Mouse (Mus musculus) MEL (cell line): ENCODE results near the gene Lrrc18.

Source experiments
- CTCF ChIP-seq, 3 experiments: IDR thresholded peaks in 2 of 3; conservative IDR thresholded peaks in 1 of 3; 2 replicates each; pipeline ENCODE4 v1.5.1; 2011 to 2012; ENCODE audit warnings: low read length in 3 of 3, low read depth in 2 of 3, mild to moderate bottlenecking in 2 of 3, improper control_type of control experiment in 1 of 3, inconsistent platforms in 1 of 3, mixed read lengths in 1 of 3, moderate library complexity in 1 of 3; ENCODE audit not compliant: control insufficient read depth in 1 of 3, insufficient read depth in 1 of 3, poor library complexity in 1 of 3, severe bottlenecking in 1 of 3
- EP300 ChIP-seq, 2 experiments: IDR thresholded peaks; 2 replicates each; pipeline ENCODE4 v1.6.1; 2011; ENCODE audit warnings: improper control_type of control experiment in 2 of 2, low read length in 2 of 2, low read depth in 1 of 2, mild to moderate bottlenecking in 1 of 2
- MEF2A ChIP-seq: IDR thresholded peaks from 2 replicates; pipeline ENCODE4 v1.6.1; 2014; ENCODE audit warnings: low read depth, mild to moderate bottlenecking, inconsistent platforms, low read length, improper control_type of control experiment; ENCODE audit not compliant: poor library complexity, insufficient replicate concordance, severe bottlenecking; ENCODE audit errors: extremely low read depth
- TBP ChIP-seq: IDR thresholded peaks from 2 replicates; pipeline ENCODE4 v1.8.0; 2011; ENCODE audit warnings: low read depth, low read length, improper control_type of control experiment

GRCm38 (mm10) chr14:32991082-32991481 is at the start of gene Lrrc18:
- TF ChIP-seq EP300 (IDR thresholded peaks at IDR 0.05; ENCODE audit: low read depth in 1 of 2, low read length in 2 of 2) (no peak), CTCF (IDR thresholded peaks at IDR 0.05 in 2 of 3, conservative IDR thresholded peaks at IDR 0.05 in 1 of 3; ENCODE audit: control insufficient read depth in 1 of 3, insufficient read depth in 1 of 3, low read depth in 2 of 3, low read length in 3 of 3, poor library complexity in 1 of 3, severe bottlenecking in 1 of 3) (no peak), MEF2A (no peak), TBP (no peak)
